Mouse (Mus musculus) gastrocnemius, adult 8-10 months (tissue): ENCODE data around the gene Hoxa7. TPM values are rescaled to one million over a fixed set of nuclear protein-coding genes. Genes with fewer than 3 reads are reported as not detected.

Experiments
- DNase-seq, 2 experiments: peaks; one replicate each; pipeline ENCODE4 v3.0.0; 2022; ENCODE audit warnings: low spot score in 2 of 2
- total RNA-seq, 4 experiments: library from RNA; stranded (reverse); gene quantifications; 2 replicates each; pipeline ENCODE4 v1.2.4; 2022

Hoxa7 gene
- total RNA-seq, 4 experiments from 2014 or later, result 4.7 to 5.9 (median 5.4) TPM

DNA sequence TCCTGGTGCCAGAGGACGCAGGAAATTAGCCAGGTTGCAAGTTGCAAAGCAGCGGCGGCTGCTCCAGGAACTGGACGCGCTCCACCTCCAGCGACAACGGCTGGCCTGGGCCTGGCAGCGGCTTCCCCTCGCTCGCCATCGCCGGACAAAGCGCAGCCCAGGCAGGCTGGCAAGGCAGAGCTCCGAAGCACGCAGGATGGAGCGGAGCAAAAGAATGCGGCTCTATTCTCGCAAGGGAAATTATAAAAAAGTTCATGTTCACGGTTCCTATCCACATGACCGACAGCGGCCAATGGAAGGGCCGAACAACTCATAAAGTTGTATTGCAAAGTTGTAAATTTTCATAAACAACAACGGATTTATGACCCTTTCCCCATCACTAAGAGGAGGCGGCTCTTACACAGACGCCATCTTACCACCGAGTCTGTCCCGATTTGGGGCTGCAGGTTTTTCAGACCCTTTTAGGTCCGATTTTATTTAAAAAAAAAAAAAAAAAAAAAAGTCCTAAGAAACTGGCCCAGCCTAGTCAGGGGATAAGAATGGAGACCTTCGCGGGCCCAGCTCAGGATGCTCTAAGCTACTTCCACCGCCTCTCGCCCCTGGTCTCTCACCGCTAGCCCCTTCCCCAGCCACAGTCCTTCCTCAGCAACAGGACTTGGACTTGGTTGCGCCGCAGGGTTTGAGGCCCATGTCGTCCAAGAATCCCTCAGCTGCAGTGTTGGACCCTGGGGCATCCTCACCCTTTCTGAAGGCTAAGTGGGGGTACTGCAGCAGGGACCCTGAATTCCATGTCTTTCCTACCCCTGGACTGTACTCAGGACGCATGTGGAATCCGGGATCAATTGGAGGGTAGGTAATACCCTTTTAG, 8.3 kb downstream of the Hoxa7 start, which contains the start of the genes Hoxa3 and Gm28308:
TSS of gene Hoxa3 (minus strand) at position 218 of the 868 bp plus-strand sequence.
TSS of gene Gm28308 (minus strand) at position 221 of the 868 bp plus-strand sequence.
- DNase-seq, result peak; percentile 43 to 54

- DNase-seq, result peak in 1 of 2 experiments; percentile 17
Measured at GRCm38 (mm10) chr6:52212556-52213118, 9.0 kb downstream of the Hoxa7 start.

- peak in 1 of 2 experiments; percentile 11 for DNase-seq
Measured at GRCm38 (mm10) chr6:52211961-52212360, 9.7 kb downstream of the Hoxa7 start.

DNA sequence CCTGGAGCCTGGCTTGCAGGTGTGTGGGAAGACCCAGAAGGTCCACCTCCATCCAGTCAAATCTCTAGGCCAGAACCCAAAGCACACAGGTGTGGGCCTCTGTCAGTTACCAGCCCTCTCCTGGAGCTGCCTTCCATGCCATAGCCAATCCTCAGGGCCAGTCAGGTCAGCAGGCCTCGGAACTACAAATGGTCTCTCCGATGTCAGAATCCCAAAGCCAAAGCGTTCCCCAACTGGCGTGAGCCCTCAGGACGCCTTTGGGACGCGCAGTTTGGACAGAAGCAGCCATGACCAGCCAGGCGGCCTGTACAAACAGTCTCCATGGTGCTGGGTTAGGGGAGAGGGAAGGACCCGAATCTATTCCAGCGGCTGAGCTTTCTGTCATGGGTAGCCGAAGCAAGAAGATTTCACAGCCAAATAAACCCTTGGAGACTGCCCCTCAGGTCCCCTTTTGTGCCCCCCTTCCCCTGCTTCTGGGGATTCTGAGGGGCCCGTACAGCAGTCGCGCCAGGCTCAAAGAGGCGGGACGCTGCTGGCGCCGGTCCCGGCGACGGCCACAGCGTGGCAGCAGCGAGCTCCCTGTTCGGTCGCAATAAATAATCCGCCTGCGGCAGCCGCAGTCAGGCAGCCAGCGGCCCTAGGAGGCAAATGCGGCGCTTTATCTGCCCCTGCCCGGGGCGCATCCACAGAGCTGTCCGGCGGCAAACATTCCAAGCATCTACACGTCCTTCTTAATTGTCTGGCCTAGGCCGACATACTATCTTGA, 10.3 kb downstream of the Hoxa7 start:
- DNase-seq, result peak; percentile 63 to 70

DNA sequence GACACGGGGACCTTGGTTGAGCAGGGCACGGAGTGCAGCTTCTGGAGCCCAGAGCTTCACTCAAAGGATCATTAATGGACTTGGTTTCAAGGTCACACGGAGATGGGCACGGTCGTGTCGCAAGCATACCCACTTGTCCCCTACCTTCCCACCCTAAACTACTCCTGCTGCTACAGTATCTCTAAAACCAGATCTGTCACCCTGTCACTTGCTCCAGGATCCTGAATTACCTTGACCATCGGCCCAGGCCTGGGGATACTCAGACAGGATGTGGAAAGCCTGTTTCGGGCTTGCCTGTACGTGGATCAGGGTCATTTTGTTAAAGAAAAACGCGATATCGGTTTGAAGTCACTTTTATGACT, 12.0 kb downstream of the Hoxa7 start:
- no peak for DNase-seq

- DNase-seq, result no peak
Measured at GRCm38 (mm10) chr6:52208868-52209684, 12.6 kb downstream of the Hoxa7 start.

DNA sequence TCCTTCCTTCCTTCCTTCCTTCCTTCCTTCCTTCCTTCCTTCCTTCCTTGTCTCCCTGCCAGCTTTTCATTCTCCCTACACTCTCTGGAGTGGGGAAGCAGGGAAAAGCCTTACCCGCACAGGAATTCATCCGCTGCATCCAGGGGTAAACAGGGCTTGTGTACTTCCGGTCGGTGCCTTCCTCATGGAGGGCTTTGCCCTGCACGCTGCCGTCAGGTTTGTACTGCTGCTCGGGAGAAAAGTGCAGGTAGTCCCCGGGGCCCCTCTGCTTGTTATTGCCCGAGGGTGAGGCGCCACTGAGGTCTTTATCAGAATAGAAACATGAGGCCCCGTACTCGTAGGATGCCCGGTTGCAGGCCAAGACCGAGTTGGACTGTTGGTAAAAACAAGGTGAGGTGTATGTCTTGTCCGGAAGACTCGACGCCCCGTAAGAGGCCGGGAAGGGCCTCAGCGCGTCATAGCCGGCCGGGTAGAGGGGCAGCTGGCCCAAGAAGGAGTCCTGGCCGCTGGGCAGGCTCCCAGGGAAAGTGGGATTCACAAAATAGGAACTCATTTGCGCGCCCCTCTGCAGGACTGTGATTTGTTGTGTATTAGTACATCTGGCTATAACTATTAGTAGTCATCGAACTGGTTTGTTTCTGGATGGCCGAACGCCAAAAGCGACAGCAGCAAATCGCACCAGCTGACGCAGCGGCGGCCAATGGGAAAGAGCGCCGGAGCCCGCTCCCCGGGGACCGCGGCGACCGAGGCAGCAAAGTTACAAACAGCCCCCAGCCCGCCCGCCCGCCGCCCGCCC, 13.4 kb downstream of the Hoxa7 start, which contains the start of gene Hoxa6:
TSS of gene Hoxa6 (minus strand) at position 651 of the 796 bp plus-strand sequence.
- peak in 1 of 2 experiments; percentile 27 for DNase-seq

- DNase-seq, result no peak
Measured at GRCm38 (mm10) chr6:52207684-52207976, 14.0 kb downstream of the Hoxa7 start.

- DNase-seq, result no peak
Measured at GRCm38 (mm10) chr6:52206882-52207683, 14.6 kb downstream of the Hoxa7 start.

DNA sequence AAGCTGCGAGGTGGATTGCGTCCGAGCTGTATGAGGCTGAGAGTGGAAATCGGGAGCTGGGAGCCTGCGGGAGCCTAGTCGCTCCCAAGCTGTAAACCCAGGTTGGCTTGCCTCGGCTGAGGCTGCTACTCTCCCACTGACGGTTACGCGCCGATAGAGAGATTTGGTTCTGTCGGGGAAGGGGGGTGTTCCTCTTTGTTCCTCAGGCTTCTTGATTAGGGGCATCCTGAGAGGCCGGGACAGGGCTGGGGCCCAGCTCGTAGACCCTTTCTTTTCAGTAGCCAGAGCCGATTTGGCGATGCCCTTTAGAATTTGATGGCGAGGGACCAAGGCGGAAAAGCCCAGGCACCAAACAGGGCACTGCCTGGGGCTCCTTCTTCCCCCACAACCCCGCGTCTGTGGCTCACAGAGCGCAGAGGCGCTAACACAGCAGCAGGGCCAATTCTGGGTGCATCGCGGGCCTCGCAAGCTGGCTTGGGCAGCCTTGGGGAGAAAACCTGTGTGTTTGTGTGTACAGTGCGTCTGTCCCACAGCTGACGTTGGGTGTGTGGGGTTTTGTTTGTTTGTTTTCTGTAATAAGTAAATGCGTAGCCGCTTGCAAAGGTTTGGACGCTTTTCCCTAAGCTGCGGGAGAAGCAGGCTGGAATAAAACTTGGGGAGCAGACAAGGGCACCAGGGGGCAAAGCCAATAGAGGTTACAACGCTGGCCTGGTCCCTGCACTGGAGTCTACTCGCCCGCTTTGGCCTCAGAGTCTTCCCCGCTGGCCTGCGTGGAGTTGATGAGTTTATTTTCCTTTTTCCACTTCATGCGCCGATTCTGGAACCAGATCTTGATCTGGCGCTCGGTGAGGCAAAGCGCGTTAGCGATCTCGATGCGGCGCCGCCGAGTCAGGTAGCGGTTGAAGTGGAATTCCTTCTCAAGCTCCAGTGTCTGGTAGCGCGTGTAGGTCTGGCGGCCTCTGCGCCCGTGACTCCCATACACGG, 15.7 kb downstream of the Hoxa7 start:
- DNase-seq, result no peak

DNA sequence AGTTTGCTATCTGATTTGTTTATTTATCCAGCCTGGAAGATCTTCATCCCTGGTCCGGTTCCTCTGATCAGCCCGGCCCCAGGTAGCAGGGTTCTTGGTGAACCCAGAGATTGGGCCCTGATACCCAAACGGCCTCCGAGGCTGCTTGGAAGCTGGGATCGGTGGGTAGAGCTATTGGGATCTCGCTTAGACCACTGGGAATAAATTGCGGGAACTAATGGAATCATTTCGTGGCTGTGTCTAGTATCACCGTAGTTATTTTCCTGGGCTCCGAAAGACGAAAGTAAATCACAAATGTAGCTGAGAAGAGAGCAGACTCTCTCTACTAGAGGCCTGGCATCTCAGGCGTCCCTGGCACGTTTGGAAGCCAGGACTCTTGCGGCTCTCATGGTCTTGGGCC, 16.4 kb downstream of the Hoxa7 start:
- no peak for DNase-seq

GRCm38 (mm10) chr6:52204050-52204752, 17.5 kb downstream of the Hoxa7 start, which contains the start of gene Hoxa5:
TSS of gene Hoxa5 (minus strand) at chr6:52204587.
- peak; percentile 65 to 71 for DNase-seq

- DNase-seq, result no peak
Measured at GRCm38 (mm10) chr6:52203371-52204049, 18.1 kb downstream of the Hoxa7 start.

DNA sequence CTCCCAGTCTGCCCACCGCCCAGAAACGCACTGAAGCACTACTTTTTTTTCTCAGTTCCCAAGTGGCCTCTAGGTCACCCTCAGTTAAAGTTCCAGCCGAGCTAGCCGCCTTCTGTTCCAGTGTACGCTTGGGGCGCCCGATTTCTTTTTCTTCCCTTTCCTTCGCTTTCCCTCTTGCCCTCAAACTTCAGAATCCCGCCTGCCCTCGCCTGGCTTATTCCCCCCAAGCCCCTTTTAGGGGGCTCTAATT, 18.6 kb downstream of the Hoxa7 start:
- no peak for DNase-seq

- no peak for DNase-seq
Measured at GRCm38 (mm10) chr6:52202362-52203120, 19.1 kb downstream of the Hoxa7 start.

DNA sequence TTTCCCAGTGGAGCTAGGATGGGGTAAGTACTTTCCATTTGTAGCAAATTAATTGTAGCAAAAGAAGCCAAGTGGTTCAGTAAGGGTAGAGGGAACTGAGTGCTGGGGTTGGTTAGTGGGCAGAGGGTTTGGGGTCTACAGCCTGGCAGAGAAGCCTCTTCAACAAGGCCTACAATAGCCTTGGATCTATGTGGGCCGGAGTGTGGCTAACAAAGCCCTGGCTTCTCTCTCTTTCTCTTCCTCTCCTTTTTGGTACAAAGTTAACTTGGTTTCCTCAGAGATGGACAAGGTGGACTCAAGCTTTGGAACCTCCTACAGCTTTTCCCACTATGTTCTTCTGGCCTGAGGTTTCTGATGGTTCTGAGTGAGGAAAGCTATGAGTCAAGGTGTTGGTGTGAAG, 20.4 kb downstream of the Hoxa7 start:
- DNase-seq, result no peak
